Mouse (Mus musculus): ENCODE measurements around the gene Med25.
"Not testable (repeated sequence)": the region's sequence is repeated elsewhere in the genome, so short reads cannot be mapped to it uniquely, and the experiment has no call there.

Gene Med25

GRCm38 (mm10) chr7:44891611-44892010, 901 bp downstream of the Med25 start:
- no peak for DNase-seq

- no peak for DNase-seq
Measured at GRCm38 (mm10) chr7:44890737-44891136, 1.8 kb downstream of the Med25 start.

GRCm38 (mm10) chr7:44890180-44890579, 2.3 kb downstream of the Med25 start:
- no peak for DNase-seq

- DNase-seq: no peak
Measured at GRCm38 (mm10) chr7:44888256-44889105, 4.0 kb downstream of the Med25 start.

- DNase-seq: no peak
Measured at GRCm38 (mm10) chr7:44886964-44887363, 5.5 kb downstream of the Med25 start.

GRCm38 (mm10) chr7:44884637-44885036, 7.9 kb downstream of the Med25 start:
- no peak for DNase-seq

GRCm38 (mm10) chr7:44883036-44883435, 9.5 kb downstream of the Med25 start:
- no peak for DNase-seq

GRCm38 (mm10) chr7:44877833-44878232, 14.7 kb downstream of the Med25 start:
- no peak for DNase-seq

GRCm38 (mm10) chr7:44871774-44872173, 20.7 kb downstream of the Med25 start:
- DNase-seq: not testable (repeated sequence)

GRCm38 (mm10) chr7:44871181-44871580, 21.3 kb downstream of the Med25 start:
- DNase-seq: no peak

- no peak for DNase-seq
Measured at GRCm38 (mm10) chr7:44870614-44871013, 21.9 kb downstream of the Med25 start.

GRCm38 (mm10) chr7:44869697-44870528, 22.6 kb downstream of the Med25 start, which contains the start of gene Ptov1:
TSS of gene Ptov1 (minus strand) at chr7:44869788.
- DNase-seq: peak; percentile 88

GRCm38 (mm10) chr7:44868919-44869696, 23.4 kb downstream of the Med25 start:
- DNase-seq: peak; percentile 74

- DNase-seq: no peak
Measured at GRCm38 (mm10) chr7:44868465-44868864, 24.0 kb downstream of the Med25 start.

- no peak for DNase-seq
Measured at GRCm38 (mm10) chr7:44867802-44868201, 24.7 kb downstream of the Med25 start.

- DNase-seq: no peak
Measured at GRCm38 (mm10) chr7:44867010-44867702, 25.4 kb downstream of the Med25 start.

- DNase-seq: peak; percentile 46
Measured at GRCm38 (mm10) chr7:44866276-44867009, 26.1 kb downstream of the Med25 start.

GRCm38 (mm10) chr7:44864595-44865542, 27.6 kb downstream of the Med25 start:
- no peak for DNase-seq

- no peak for DNase-seq
Measured at GRCm38 (mm10) chr7:44863982-44864494, 28.5 kb downstream of the Med25 start.

GRCm38 (mm10) chr7:44863210-44863609, 29.3 kb downstream of the Med25 start:
- DNase-seq: no peak

Data from liver (tissue).